Mouse (Mus musculus): ENCODE measurements at regions not wholly inside any gene's neighbourhood (a gene's known extent, or its start where the extent isn't known, plus 50 kb on each side); places are given as distances from the start of the nearest gene placed in this dataset.

DNA sequence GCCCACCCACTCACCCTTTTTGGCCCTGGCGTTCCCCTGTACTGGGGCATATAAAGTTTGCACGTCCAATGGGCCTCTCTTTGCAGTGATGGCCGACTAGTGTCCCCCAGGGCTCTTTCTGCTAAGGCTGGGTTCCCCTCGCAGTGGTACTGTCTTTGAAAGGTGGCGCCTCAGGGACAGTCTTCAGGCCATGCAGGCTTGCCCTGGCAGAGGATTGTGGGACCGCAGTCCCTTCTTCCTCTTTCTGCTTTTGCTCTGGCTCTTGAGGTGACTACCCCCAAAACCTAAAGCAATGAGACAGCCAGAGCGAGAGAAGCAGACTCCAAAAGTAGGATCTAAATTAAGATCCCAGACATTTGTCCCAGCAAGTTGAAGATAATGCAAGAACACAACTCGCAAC is 93.5 kb upstream of the Tbl1xr1 start:
- TF ChIP-seq CTCF (IDR thresholded peaks at IDR 0.05; ENCODE audit: insufficient read depth, low read depth, low read length) (no peak), POLR2A (IDR thresholded peaks at IDR 0.05; ENCODE audit: insufficient read depth, low read depth, low read length) (no peak)
